Mouse (Mus musculus) hindbrain, embryonic 10.5 days (tissue): Measurements from ENCODE around the gene Spin1. TPM values are rescaled to one million over a fixed set of nuclear protein-coding genes. Genes with fewer than 3 reads are reported as not detected.
A peak's percentile ranks its signal among the peaks of the same experiment; 100 is the strongest.

Experiments
- DNase-seq: peaks from one replicate; pipeline ENCODE4 v3.0.0-alpha.2; 2017; ENCODE audit warnings: low spot score
- H3K27ac ChIP-seq: fragments of 300-500 bp; sonication (generic); 2 replicates; pipeline ENCODE4 v1.5.1; 2016; ENCODE audit warnings: mild to moderate bottlenecking, moderate library complexity
- H3K27me3 ChIP-seq: fragments of 300-500 bp; sonication (generic); 2 replicates; pipeline ENCODE4 v1.6.1; 2016; ENCODE audit warnings: mild to moderate bottlenecking; ENCODE audit not compliant: poor library complexity, insufficient read depth, severe bottlenecking
- H3K36me3 ChIP-seq: fragments of 300-500 bp; sonication (generic); 2 replicates; pipeline ENCODE4 v1.6.1; 2016; ENCODE audit warnings: mild to moderate bottlenecking, moderate library complexity
- H3K4me1 ChIP-seq: fragments of 300-500 bp; sonication (generic); replicated peaks from 2 replicates; pipeline ENCODE4 v1.6.1; 2016; ENCODE audit warnings: mild to moderate bottlenecking
- H3K4me3 ChIP-seq: fragments of 300-500 bp; sonication (generic); 2 replicates; pipeline ENCODE4 v1.5.1; 2016; ENCODE audit warnings: mild to moderate bottlenecking, moderate library complexity
- H3K9me3 ChIP-seq: fragments of 300-500 bp; sonication (generic); 2 replicates; pipeline ENCODE4 v1.6.1; 2016; ENCODE audit warnings: mild to moderate bottlenecking, moderate library complexity
- WGBS: fragments of 180-500 bp; shearing (Covaris S2); methylation state at CpG from one replicate; pipeline ENCODE4 v1.1.7; 2016; 5-methylcytosine and 5-hydroxymethylcytosine counted together
- polyA plus RNA-seq: library from polyadenylated mRNA; unstranded; fragments of >200 nt; fragmentation: Nextera tagmentation; extraction: Ambion mirVana; gene quantifications from 2 replicates; pipeline ENCODE4 v1.2.1, GENCODE M21; 2016

Gene Spin1
- polyA plus RNA-seq, 1 experiment from 2014 or later: 75.3 TPM

DNA sequence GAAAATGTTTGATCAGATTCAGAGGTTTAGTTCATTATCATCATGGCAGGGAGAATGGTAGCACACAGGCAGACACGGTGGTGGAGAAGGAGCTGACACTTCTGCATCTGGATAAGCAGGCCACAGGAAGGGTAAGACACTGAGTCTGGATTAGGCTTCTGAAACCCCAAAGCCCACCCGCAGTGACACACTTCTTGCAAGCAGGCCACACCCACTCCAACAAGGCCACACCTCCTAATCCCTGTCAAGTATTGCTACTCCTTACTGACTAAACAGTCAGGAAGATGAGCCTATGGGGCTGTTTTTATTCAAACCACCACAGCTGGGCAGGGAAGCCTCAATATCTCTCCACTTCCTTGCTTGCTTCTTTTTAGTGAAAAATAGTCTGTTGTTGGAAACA is 19.9 kb upstream of the Spin1 start:
- Histone ChIP-seq H3K36me3 (no peaks in the 10 kb centered on the region), H3K9me3 (peaks cover 4% of the 10 kb centered on the region), H3K4me1 (no peaks in the 10 kb centered on the region), H3K27me3 (no peaks in the 10 kb centered on the region), H3K27ac (no peak overlapping the region), H3K4me3 (no peak overlapping the region)
- WGBS: 82% methylated on average over 2 of the region's 2 CpGs
- no peak for DNase-seq

DNA sequence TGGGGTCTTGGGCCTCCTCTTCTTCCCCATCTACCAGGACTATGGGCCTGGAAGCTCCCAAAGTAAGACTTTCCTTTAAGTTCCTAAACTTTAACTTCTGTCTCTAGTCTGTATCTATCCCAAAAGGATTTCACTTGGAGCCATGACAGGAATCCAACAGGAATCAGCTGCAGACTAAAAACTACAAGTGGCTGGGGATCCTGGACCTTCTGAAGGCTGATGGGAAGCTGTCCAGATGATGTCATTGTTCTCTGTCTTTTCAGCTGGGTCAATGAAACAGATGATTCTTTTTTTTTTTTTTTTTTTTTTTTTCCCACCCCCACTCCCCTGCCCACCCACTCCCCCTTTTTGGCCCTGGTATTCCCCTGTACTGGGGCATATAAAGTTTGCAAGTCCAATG is 16.4 kb upstream of the Spin1 start:
- Histone ChIP-seq H3K4me3 (no peak overlapping the region), H3K27me3 (no peaks in the 10 kb centered on the region), H3K27ac (no peak overlapping the region), H3K36me3 (no peaks in the 10 kb centered on the region), H3K4me1 (no peaks in the 10 kb centered on the region), H3K9me3 (no peaks in the 10 kb centered on the region)
- no peak for DNase-seq

DNA sequence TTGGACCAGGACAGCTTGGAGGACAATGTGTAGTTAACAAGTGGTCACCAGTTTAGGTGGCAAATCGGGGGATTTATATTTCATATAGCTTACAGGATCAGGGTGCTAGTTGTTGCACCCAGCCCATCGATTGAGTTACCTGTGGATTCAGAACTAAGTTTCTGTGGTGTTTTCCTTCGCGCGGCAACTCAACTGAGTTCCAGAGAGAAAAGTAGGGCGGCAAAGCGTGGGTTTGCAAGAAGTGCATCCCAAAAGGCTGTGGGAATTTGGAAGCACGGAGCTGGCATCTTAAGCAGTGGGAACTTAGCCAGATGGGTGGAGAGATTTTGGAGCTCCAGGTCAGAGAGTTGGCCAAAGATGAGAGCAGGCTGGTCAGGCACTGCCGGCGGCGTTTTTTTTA is 14.7 kb upstream of the Spin1 start:
- 93% methylated on average over 11 of the region's 11 CpGs for WGBS
- H3K4me3 ChIP-seq: no peak overlapping the region

DNA sequence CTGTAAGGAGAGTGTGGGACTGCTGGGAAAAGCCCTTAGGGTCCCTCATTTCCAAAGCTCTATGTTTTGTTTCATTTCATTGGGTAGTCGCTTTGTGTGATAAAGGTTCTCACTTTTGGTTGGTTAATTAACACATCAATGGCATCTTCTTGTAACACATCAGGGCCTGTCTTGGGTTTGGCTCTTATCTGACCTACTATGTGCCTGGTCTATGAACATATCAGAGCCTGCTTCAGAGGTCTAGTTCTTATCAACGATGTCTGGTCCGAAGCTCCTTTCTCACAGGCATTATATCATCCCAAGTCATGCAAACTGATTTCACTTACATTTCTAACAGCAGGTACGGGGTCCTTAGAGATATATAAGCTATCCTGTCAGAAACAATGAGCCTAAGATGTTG is 13.4 kb upstream of the Spin1 start:
- Histone ChIP-seq H3K9me3 (no peaks in the 10 kb centered on the region), H3K4me3 (no peak overlapping the region), H3K27ac (no peak overlapping the region), H3K36me3 (no peaks in the 10 kb centered on the region), H3K4me1 (no peaks in the 10 kb centered on the region), H3K27me3 (no peaks in the 10 kb centered on the region)
- WGBS: 92% methylated on average over 4 of the region's 4 CpGs
- DNase-seq: no peak

More for the DNA sequence above, 14.7 kb upstream of the Spin1 start:
- H3K9me3 ChIP-seq: no peaks in the 10 kb centered on the region
- H3K27me3 ChIP-seq: no peaks in the 10 kb centered on the region
- H3K4me1 ChIP-seq: no peaks in the 10 kb centered on the region
- no peak for DNase-seq
- no peaks in the 10 kb centered on the region for H3K36me3 ChIP-seq
- no peak overlapping the region for H3K27ac ChIP-seq

DNA sequence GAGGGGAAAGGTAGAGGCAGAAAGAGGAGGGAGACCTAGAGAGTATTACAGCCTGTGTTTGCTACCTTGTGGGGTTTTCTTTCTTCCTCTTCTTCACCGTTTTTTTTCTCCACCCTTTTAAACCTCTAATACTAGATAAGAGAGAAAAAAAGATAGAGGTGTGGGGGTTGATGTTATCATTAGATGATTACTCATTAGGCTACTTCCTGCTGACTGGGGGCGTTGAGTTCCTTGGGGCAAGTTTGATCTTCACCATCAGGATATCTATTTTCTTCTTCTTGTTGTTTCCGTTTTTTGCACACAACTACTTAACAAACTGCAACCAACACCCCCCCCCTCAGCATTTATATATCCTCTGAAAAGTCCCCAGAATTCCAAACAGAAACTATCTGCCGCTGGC is 12.5 kb upstream of the Spin1 start:
- no peak for DNase-seq
- H3K27me3 ChIP-seq: no peaks in the 10 kb centered on the region
- H3K4me3 ChIP-seq: no peak overlapping the region
- no peaks in the 10 kb centered on the region for H3K36me3 ChIP-seq
- WGBS: 77% methylated on average over 4 of the region's 4 CpGs
- H3K27ac ChIP-seq: no peak overlapping the region
- no peaks in the 10 kb centered on the region for H3K4me1 ChIP-seq
- no peaks in the 10 kb centered on the region for H3K9me3 ChIP-seq

DNA sequence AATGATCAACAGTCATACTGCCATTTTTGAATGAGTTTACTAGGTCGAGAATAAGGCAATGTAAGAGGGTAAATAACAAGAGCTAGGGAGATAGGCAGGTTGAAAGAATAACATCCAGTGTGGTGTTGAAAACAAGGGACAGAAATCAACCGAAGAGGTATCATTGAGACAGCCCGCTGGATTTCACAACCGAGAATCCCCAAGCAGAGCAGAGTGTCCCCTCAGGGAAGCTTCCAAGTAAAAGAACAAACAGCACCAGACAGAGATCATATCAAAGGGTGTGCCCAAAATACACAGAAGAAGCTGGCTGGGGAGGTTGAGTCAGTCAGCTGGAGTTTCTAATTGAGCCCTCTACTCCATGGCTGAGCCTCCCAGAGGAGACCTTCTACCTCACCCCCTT is 11.6 kb upstream of the Spin1 start:
- WGBS: 82% methylated on average over 4 of the region's 4 CpGs
- Histone ChIP-seq H3K27ac (no peak overlapping the region), H3K4me1 (no peaks in the 10 kb centered on the region), H3K36me3 (no peaks in the 10 kb centered on the region), H3K9me3 (no peaks in the 10 kb centered on the region), H3K4me3 (no peak overlapping the region), H3K27me3 (no peaks in the 10 kb centered on the region)
- DNase-seq: no peak

DNA sequence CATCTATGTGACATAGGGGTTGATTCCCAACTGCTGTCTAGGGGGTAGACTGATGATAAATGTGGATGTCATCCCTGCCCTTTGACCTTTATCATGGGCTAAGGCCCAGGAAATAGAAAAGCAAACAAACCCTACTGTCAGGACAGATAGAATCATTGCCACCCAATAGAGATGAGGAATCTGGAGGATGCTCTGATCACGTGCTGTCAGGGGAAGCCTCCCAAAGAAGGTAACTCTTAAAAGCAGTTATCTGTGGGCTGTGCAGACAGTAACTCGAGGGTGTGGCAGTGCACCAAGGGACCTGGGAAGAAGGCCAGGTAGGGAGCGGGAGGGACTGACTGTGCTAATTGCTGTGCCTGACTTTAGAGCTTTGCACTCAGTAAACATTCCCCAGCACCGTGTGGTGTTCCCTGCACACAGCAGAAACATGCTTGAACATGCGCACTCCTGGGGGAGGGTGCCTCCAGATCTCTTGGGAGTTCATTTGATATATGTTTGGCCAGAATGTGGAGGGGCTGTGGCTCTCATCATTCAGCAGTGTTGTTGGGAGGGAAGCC is 10.5 kb upstream of the Spin1 start:
- Histone ChIP-seq H3K27me3 (no peaks in the 10 kb centered on the region), H3K4me3 (no peak overlapping the region), H3K4me1 (peaks cover 4% of the 10 kb centered on the region; the same call in 1 of the 2 replicates), H3K36me3 (no peaks in the 10 kb centered on the region), H3K9me3 (no peaks in the 10 kb centered on the region), H3K27ac (no peak overlapping the region)
- no peak for DNase-seq
- 84% methylated on average over 5 of the region's 5 CpGs for WGBS

DNA sequence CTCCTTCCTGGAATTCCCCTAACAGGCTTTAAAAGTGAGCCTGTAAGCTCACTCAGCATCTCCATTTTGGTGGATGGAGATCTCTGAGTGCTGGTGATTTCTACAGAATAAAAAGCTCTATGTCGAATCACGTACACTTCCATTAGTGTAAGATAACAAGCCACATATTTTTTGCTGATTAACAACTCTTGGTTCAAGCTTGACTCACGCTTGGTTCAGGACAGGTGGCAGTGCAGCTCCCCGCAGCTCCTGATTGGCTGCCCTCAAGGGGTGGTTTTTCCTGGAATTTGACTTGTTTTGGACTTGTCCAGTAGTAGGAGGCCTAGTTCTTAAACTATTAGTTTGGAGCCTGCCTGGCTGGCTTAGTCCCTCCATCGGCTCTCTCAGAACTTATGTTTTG is 7.2 kb upstream of the Spin1 start:
- no peaks in the 10 kb centered on the region for H3K36me3 ChIP-seq
- H3K9me3 ChIP-seq: no peaks in the 10 kb centered on the region
- no peak overlapping the region for H3K4me3 ChIP-seq
- no peak overlapping the region for H3K27ac ChIP-seq
- H3K27me3 ChIP-seq: no peaks in the 10 kb centered on the region
- WGBS: 91% methylated on average over 5 of the region's 5 CpGs
- no peak for DNase-seq
- peaks cover 4% of the 10 kb centered on the region; the same call in 1 of the 2 replicates for H3K4me1 ChIP-seq

DNA sequence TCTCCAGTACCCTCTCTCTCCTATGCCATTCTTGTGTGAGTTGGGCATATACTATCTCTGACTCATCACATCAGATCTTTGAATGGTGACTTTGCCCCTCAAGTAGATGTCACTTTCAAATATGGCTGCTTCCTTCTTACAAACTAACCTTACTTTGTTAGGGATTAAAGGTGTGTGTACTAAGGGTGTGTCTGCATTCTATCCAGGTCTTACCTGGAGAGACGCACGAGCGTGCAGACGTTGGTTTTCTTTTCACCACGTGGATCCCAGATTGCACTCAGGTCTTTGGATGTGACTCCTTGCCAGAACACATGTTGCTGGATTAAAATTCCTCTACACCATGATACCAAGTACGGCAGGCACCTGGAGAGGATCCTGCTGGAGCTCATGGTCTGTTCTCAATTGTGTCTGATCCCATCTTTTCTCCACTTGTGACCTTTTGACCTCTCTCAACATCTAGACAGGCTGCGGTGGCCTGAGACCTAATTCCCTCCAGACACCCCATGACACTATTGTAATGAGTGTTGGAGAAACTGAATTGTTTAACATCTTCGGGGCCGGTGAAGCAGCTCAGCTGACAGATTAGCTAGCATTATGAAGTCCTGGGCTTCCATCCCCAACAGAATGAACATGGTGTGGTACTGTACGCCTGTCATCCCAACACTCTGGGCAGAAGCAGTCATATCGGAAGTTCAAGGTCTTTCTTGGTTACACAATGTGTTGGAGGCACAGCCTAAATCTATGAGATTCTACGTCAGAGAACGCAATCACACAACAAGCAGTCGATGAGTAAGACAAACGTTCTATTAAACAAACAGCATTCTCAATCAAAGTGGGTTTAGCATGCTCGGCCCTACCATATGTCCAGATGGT is 6.1 kb upstream of the Spin1 start:
- no peaks in the 10 kb centered on the region for H3K9me3 ChIP-seq
- 82% methylated on average over 16 of the region's 16 CpGs for WGBS
- H3K36me3 ChIP-seq: no peaks in the 10 kb centered on the region
- no peak for DNase-seq
- H3K27ac ChIP-seq: no peak overlapping the region
- H3K27me3 ChIP-seq: no peaks in the 10 kb centered on the region
- peaks cover 6% of the 10 kb centered on the region; the same call in 1 of the 2 replicates for H3K4me1 ChIP-seq
- no peak overlapping the region for H3K4me3 ChIP-seq

DNA sequence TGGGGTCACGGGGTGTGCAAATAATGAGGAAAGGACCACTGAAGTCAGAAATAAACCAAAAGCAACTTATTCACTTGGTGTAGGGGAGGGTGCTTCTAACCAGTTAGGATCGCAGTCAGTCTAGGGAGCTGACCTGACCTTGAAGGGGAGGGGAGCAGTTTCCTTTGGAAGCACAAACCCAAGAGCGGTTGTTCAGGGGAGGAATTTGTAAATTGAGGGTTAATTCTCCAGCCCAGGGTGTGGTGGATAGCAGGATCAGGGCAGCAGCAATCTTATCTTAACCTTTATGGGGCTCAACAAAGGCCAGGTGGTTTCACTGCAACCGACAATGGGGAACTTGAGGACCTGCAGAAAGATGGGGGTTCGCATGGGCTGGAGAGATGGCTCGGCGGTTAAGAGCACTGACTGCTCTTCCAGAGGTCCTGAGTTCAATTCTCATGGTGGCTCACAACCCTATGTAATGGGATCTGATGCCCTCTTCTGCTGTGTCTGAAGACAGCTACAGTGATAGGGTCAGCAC is 5.4 kb upstream of the Spin1 start:
- H3K4me3 ChIP-seq: no peak overlapping the region
- DNase-seq: no peak
- H3K27me3 ChIP-seq: no peaks in the 10 kb centered on the region
- H3K36me3 ChIP-seq: no peaks in the 10 kb centered on the region
- WGBS: 91% methylated on average over 7 of the region's 7 CpGs
- H3K4me1 ChIP-seq: peaks cover 13% of the 10 kb centered on the region; the same call in 1 of the 2 replicates
- H3K9me3 ChIP-seq: no peaks in the 10 kb centered on the region
- H3K27ac ChIP-seq: no peak overlapping the region

DNA sequence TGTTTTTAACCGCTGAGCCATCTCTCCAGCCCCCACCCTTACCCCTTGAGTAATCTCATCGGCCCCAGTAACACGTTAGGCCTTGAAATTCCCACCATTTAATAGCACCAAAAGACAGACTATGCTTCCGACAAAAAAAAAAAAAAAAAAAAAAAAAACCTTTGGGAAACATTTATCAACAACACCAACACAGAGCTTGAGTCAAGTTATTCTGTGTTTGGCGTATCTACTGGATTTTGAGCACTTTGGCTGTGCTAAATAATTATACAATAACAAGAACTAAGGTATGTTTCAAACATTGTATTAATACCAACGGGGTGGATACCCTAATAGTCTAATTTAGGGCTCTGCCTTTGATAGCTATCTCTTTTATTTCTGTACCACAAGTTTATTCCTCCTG is 4.0 kb upstream of the Spin1 start:
- Histone ChIP-seq H3K27me3 (no peaks in the 10 kb centered on the region), H3K9me3 (no peaks in the 10 kb centered on the region), H3K36me3 (no peaks in the 10 kb centered on the region), H3K27ac (no peak overlapping the region), H3K4me3 (no peak overlapping the region), H3K4me1 (peaks cover 13% of the 10 kb centered on the region; the same call in 1 of the 2 replicates)
- DNase-seq: no peak
- WGBS: 92% methylated on average over 6 of the region's 6 CpGs

DNA sequence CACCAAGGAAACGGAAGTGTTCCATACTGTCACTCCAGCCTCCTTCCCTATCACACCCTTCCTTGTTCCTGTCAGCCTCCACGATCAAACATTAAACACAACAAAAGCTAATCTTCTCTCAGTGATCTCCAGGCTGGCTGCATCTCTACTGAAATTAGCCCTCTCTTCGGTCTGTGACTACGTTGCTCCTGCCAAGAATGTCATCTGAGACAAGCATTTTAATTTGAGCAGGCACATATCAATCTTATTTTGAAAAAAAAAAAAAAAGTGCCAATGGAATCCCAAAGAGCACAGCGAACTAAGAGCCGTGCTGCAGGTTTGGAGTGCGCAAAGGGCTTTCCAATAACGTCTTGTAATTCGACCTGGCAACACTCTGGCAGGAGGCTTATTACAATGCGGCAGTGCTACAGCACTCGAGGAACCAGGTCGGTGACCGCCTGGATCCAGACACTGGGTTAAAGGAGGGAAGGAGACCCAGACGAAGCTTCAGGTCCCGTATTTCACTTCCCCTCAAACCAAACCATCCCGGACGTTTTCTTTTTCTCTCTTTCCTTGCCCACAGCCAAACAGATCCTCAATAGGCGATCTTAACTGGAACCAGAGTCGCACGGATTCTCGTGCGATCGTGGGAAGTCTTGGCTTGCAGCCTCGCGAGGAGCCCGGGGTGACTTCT is 984 bp upstream of the Spin1 start:
- no peak for DNase-seq
- peak overlapping the region; percentile 100 for H3K27ac ChIP-seq

More for the DNA sequence above, 984 bp upstream of the Spin1 start:
- WGBS: 9% methylated on average over 26 of the region's 26 CpGs
- H3K36me3 ChIP-seq: peaks cover 26% of the 10 kb centered on the region
- no peaks in the 10 kb centered on the region for H3K27me3 ChIP-seq
- peaks cover 15% of the 10 kb centered on the region for H3K4me1 ChIP-seq
- peak overlapping the region; percentile 89 for H3K4me3 ChIP-seq
- H3K9me3 ChIP-seq: peaks cover 24% of the 10 kb centered on the region
